Mouse (Mus musculus) colon, adult 2 months (tissue): ENCODE measurements around the gene Cyp4a14. TPM values are rescaled to one million over a fixed set of nuclear protein-coding genes. Genes with fewer than 3 reads are reported as not detected.

ENCODE experiments used
- polyA plus RNA-seq: library from polyadenylated mRNA; depleted of rRNA; stranded (reverse); fragments of >200 nt; gene quantifications from 2 replicates; pipeline ENCODE4 v1.2.3, GENCODE M21; 2012; rRNA removed

Gene Cyp4a14
- polyA plus RNA-seq: not detected in 2 replicates

DNA sequence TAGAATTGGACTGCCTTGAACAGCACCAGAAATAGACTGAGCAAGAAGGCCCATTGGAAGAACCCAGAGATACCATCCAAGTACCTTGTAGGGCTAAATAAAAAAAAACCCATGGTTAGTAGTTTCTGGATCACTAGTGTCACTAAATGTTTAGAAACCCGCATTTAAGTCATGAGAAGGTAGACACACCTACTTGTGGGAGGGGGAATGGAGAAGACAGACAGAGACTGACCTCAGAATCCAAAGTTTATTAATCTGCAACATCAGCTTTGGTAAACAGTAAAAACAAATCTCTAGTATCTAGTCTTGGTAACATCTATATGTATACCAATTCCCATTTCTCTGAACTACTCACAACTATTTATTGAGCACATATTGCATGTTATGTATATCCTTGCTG lies at the start of gene Cyp4a14:
Gene Cyp4a14 (minus strand): TSS at position 142 of the 400 bp plus-strand sequence.

DNA sequence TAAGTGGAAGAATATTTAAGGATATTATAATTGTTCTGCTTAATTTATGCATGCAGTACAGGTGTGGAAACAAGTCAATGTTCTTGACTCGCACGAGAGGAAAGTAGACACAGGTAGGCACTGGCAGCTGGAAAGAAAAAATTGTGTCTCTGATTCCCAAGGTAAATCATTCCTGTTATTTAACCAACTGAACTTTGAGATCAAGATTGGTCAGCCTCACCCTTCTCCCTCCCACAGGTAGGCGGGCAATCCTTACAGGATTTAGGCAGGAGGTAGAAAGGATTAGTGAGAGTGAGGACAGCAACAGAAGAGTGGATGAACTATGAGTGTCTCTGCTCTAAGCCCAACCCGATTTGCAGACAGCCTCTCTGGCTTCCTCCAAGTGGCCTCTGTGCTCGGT lies 22.1 kb upstream of the Cyp4a14 start, which contains the start of gene Cyp4a10:
Gene Cyp4a10 (plus strand): TSS at position 265 of the 400 bp plus-strand sequence.

DNA sequence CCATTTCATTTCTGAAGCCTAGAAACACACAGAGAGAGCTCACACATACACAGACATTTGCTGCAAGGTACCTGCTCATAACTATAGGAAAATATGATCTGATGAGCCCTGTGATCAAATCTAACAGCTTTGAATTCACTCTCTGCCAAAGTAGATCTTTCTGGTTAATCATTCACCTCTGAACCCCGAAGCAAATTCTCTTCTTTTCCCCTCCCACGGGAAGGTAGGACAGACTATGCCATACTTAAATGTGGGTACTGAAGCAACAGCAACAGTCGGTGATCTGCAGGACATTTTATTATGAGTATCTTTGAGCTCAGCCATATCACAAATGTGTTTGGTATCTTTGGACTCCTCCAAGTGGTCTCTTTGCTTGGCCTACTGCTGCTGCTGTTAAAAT lies 43.6 kb downstream of the Cyp4a14 start, which contains the start of gene Cyp4a30b:
Gene Cyp4a30b (plus strand): TSS at position 301 of the 400 bp plus-strand sequence.

Other genes with a start within 250 kb of the Cyp4a14 start
- not detected in 2 replicates for gene Cyp4a12a, start 197.1 kb downstream of the Cyp4a14 start, polyA plus RNA-seq
- gene Cyp4a12b, start 84.5 kb downstream of the Cyp4a14 start, polyA plus RNA-seq: not detected in 2 replicates
- not detected in 2 replicates for gene Cyp4a30b, start 43.5 kb downstream of the Cyp4a14 start, polyA plus RNA-seq
- not detected in 2 replicates for gene Cyp4a10, start 22.1 kb upstream of the Cyp4a14 start, polyA plus RNA-seq
- not detected in 2 replicates for gene Cyp4a31, start 67.5 kb upstream of the Cyp4a14 start, polyA plus RNA-seq
- not detected in 2 replicates for gene Cyp4a32, start 104.8 kb upstream of the Cyp4a14 start, polyA plus RNA-seq
- gene Cyp4b1, start 151.6 kb upstream of the Cyp4a14 start, polyA plus RNA-seq: 14.0 and 31.0 TPM in 2 replicates
- 32.9 and 33.9 TPM in 2 replicates for gene Efcab14, start 241.6 kb upstream of the Cyp4a14 start, polyA plus RNA-seq